Mouse (Mus musculus) midbrain, embryonic 13.5 days (tissue): ENCODE measurements at regions not wholly inside any gene's neighbourhood (a gene's known extent, or its start where the extent isn't known, plus 50 kb on each side); places are given as distances from the start of the nearest gene placed in this dataset.

Experiments
- ATAC-seq: fragments of 200-750 bp; cut with Nextera tagmentation; 2 replicates; pipeline ENCODE4 v1.8.0; 2017; ENCODE audit warnings: mild to moderate bottlenecking, moderate TSS enrichment, moderate library complexity
- H3K27ac ChIP-seq: fragments of 300-500 bp; sonication (generic); 2 replicates; pipeline ENCODE4 v1.5.1; 2015; ENCODE audit warnings: inconsistent platforms, mild to moderate bottlenecking, moderate library complexity
- H3K27me3 ChIP-seq: fragments of 300-500 bp; sonication (generic); 2 replicates; pipeline ENCODE4 v1.6.1; 2015; ENCODE audit warnings: mild to moderate bottlenecking, inconsistent platforms
- H3K36me3 ChIP-seq: fragments of 300-500 bp; sonication (generic); 2 replicates; pipeline ENCODE4 v1.6.1; 2015; ENCODE audit warnings: mild to moderate bottlenecking, inconsistent platforms
- H3K4me1 ChIP-seq: fragments of 300-500 bp; sonication (generic); replicated peaks from 2 replicates; pipeline ENCODE4 v1.6.1; 2015; ENCODE audit warnings: inconsistent platforms
- H3K4me2 ChIP-seq: fragments of 300-500 bp; sonication (generic); replicated peaks from 2 replicates; pipeline ENCODE4 v1.6.1; 2015; ENCODE audit warnings: moderate library complexity, mild to moderate bottlenecking, inconsistent platforms
- H3K4me3 ChIP-seq: fragments of 300-500 bp; sonication (generic); replicated peaks from 2 replicates; pipeline ENCODE4 v1.5.1; 2015; ENCODE audit warnings: mild to moderate bottlenecking, inconsistent platforms
- H3K9ac ChIP-seq: fragments of 300-500 bp; sonication (generic); replicated peaks from 2 replicates; pipeline ENCODE4 v1.6.1; 2015; ENCODE audit warnings: mild to moderate bottlenecking, inconsistent platforms
- H3K9me3 ChIP-seq: fragments of 300-500 bp; sonication (generic); 2 replicates; pipeline ENCODE4 v1.6.1; 2016; ENCODE audit warnings: mild to moderate bottlenecking, inconsistent platforms
- WGBS: fragments of 180-500 bp; shearing (Covaris S2); methylation state at CpG from one replicate; pipeline ENCODE4 v1.1.7; 2015; 5-methylcytosine and 5-hydroxymethylcytosine counted together

GRCm38 (mm10) chr3:139897894-139898293 lies 692.4 kb downstream of the Stpg2 start:
- Histone ChIP-seq H3K27me3 (no peaks in the 10 kb centered on the region), H3K4me3 (no peak overlapping the region), H3K27ac (no peak overlapping the region), H3K36me3 (no peaks in the 10 kb centered on the region), H3K9me3 (no peaks in the 10 kb centered on the region), H3K9ac (no peak overlapping the region), H3K4me1 (peaks cover 13% of the 10 kb centered on the region), H3K4me2 (no peak overlapping the region)
- whole genome bisulfite sequencing, result 92% methylated on average over 5 of the region's 5 CpGs
- ATAC-seq, result no peak

- Histone ChIP-seq H3K36me3 (no peaks in the 10 kb centered on the region), H3K9me3 (0 out of 2 replicates have a peak, but pooled peaks cover 3% of the 10 kb centered on the region), H3K4me1 (peaks cover 13% of the 10 kb centered on the region), H3K4me3 (no peak overlapping the region), H3K9ac (no peak overlapping the region), H3K27me3 (no peaks in the 10 kb centered on the region), H3K27ac (no peak overlapping the region), H3K4me2 (no peak overlapping the region)
- ATAC-seq, result 0 out of 2 replicates have a peak, but pooled peaks have one; percentile 37
- 14% methylated on average over 5 of the region's 5 CpGs for WGBS
Observed at GRCm38 (mm10) chr3:139899213-139899612, 693.7 kb downstream of the Stpg2 start.

GRCm38 (mm10) chr3:139913639-139914330 lies 708.3 kb downstream of the Stpg2 start:
- Histone ChIP-seq H3K4me1 (no peaks in the 10 kb centered on the region), H3K27me3 (no peaks in the 10 kb centered on the region), H3K9me3 (no peaks in the 10 kb centered on the region), H3K9ac (no peak overlapping the region), H3K4me2 (no peak overlapping the region), H3K4me3 (no peak overlapping the region), H3K36me3 (no peaks in the 10 kb centered on the region), H3K27ac (no peak overlapping the region)
- 0 out of 2 replicates have a peak, but pooled peaks have one; percentile 71 for ATAC-seq
- WGBS, result 68% methylated on average over 2 of the region's 2 CpGs

- Histone ChIP-seq H3K9ac (no peak overlapping the region), H3K27ac (no peak overlapping the region), H3K9me3 (no peaks in the 10 kb centered on the region), H3K27me3 (no peaks in the 10 kb centered on the region), H3K4me1 (no peaks in the 10 kb centered on the region), H3K4me2 (no peak overlapping the region), H3K36me3 (no peaks in the 10 kb centered on the region), H3K4me3 (no peak overlapping the region)
- WGBS, result 83% methylated on average over 3 of the region's 3 CpGs
- no peak for ATAC-seq
Observed at GRCm38 (mm10) chr3:139922267-139922666, 716.8 kb downstream of the Stpg2 start.

- H3K9me3 ChIP-seq, result no peaks in the 10 kb centered on the region
- no peak for ATAC-seq
Observed at GRCm38 (mm10) chr3:139933039-139933438, 727.5 kb downstream of the Stpg2 start.

GRCm38 (mm10) chr3:139946209-139946608 lies 740.7 kb downstream of the Stpg2 start:
- H3K4me3 ChIP-seq, result no peak overlapping the region
- H3K4me1 ChIP-seq, result no peaks in the 10 kb centered on the region
- no peaks in the 10 kb centered on the region for H3K36me3 ChIP-seq
- no peak overlapping the region for H3K4me2 ChIP-seq
- WGBS, result 98% methylated on average over 2 of the region's 2 CpGs
- no peaks in the 10 kb centered on the region for H3K27me3 ChIP-seq
- no peak for ATAC-seq
- no peak overlapping the region for H3K27ac ChIP-seq
- no peak overlapping the region for H3K9ac ChIP-seq
- H3K9me3 ChIP-seq, result no peaks in the 10 kb centered on the region

More at GRCm38 (mm10) chr3:139933039-139933438, 727.5 kb downstream of the Stpg2 start:
- no peaks in the 10 kb centered on the region for H3K36me3 ChIP-seq
- H3K4me1 ChIP-seq, result no peaks in the 10 kb centered on the region
- H3K9ac ChIP-seq, result no peak overlapping the region
- H3K4me2 ChIP-seq, result no peak overlapping the region
- no peak overlapping the region for H3K4me3 ChIP-seq
- no peaks in the 10 kb centered on the region for H3K27me3 ChIP-seq
- H3K27ac ChIP-seq, result no peak overlapping the region
- 36% methylated on average over 4 of the region's 4 CpGs for WGBS

- WGBS, result 91% methylated on average over 4 of the region's 4 CpGs
- H3K4me1 ChIP-seq, result no peaks in the 10 kb centered on the region
Observed at GRCm38 (mm10) chr3:139947247-139947646, 741.8 kb downstream of the Stpg2 start.

GRCm38 (mm10) chr3:139949096-139949495 lies 743.6 kb downstream of the Stpg2 start:
- Histone ChIP-seq H3K27ac (no peak overlapping the region), H3K4me2 (no peak overlapping the region), H3K4me3 (no peak overlapping the region), H3K9ac (no peak overlapping the region), H3K36me3 (no peaks in the 10 kb centered on the region), H3K4me1 (no peaks in the 10 kb centered on the region), H3K9me3 (no peaks in the 10 kb centered on the region), H3K27me3 (no peaks in the 10 kb centered on the region)
- ATAC-seq, result no peak
- WGBS, result 70% methylated on average over 4 of the region's 4 CpGs

More at GRCm38 (mm10) chr3:139947247-139947646, 741.8 kb downstream of the Stpg2 start:
- Histone ChIP-seq H3K27ac (no peak overlapping the region), H3K4me3 (no peak overlapping the region), H3K36me3 (no peaks in the 10 kb centered on the region), H3K9ac (no peak overlapping the region), H3K9me3 (no peaks in the 10 kb centered on the region), H3K4me2 (no peak overlapping the region), H3K27me3 (no peaks in the 10 kb centered on the region)
- no peak for ATAC-seq

- Histone ChIP-seq H3K9ac (no peak overlapping the region), H3K4me1 (no peaks in the 10 kb centered on the region), H3K27me3 (no peaks in the 10 kb centered on the region), H3K27ac (no peak overlapping the region), H3K4me2 (no peak overlapping the region), H3K4me3 (no peak overlapping the region), H3K36me3 (no peaks in the 10 kb centered on the region), H3K9me3 (no peaks in the 10 kb centered on the region)
- ATAC-seq, result no peak
- WGBS, result 88% methylated on average over 8 of the region's 8 CpGs
Observed at GRCm38 (mm10) chr3:139950016-139950705, 744.7 kb downstream of the Stpg2 start.

- Histone ChIP-seq H3K27me3 (no peaks in the 10 kb centered on the region), H3K36me3 (no peaks in the 10 kb centered on the region), H3K4me1 (no peaks in the 10 kb centered on the region), H3K4me2 (no peak overlapping the region), H3K27ac (no peak overlapping the region), H3K4me3 (no peak overlapping the region), H3K9me3 (no peaks in the 10 kb centered on the region), H3K9ac (no peak overlapping the region)
- 93% methylated on average over 8 of the region's 8 CpGs for WGBS
- no peak for ATAC-seq
Observed at GRCm38 (mm10) chr3:139951516-139951915, 746.0 kb downstream of the Stpg2 start.

GRCm38 (mm10) chr3:139978172-139978571 lies 772.7 kb downstream of the Stpg2 start:
- no peak for ATAC-seq
- Histone ChIP-seq H3K36me3 (no peaks in the 10 kb centered on the region), H3K27me3 (no peaks in the 10 kb centered on the region), H3K4me1 (no peaks in the 10 kb centered on the region), H3K4me2 (no peak overlapping the region), H3K9ac (no peak overlapping the region), H3K27ac (no peak overlapping the region), H3K4me3 (no peak overlapping the region), H3K9me3 (no peaks in the 10 kb centered on the region)
- WGBS, result 78% methylated on average over 1 of the region's 1 CpGs

GRCm38 (mm10) chr3:139985830-139986481 lies 780.5 kb downstream of the Stpg2 start:
- 87% methylated on average over 4 of the region's 4 CpGs for WGBS

More at GRCm38 (mm10) chr3:139985830-139986481, 780.5 kb downstream of the Stpg2 start:
- ATAC-seq, result no peak
- H3K9me3 ChIP-seq, result no peaks in the 10 kb centered on the region
- no peak overlapping the region for H3K9ac ChIP-seq
- no peaks in the 10 kb centered on the region for H3K27me3 ChIP-seq
- no peak overlapping the region for H3K4me3 ChIP-seq
- H3K4me2 ChIP-seq, result no peak overlapping the region
- no peak overlapping the region for H3K27ac ChIP-seq
- no peaks in the 10 kb centered on the region for H3K36me3 ChIP-seq
- no peaks in the 10 kb centered on the region for H3K4me1 ChIP-seq
